Mouse (Mus musculus): ENCODE measurements around the gene Rinl.

DNA sequence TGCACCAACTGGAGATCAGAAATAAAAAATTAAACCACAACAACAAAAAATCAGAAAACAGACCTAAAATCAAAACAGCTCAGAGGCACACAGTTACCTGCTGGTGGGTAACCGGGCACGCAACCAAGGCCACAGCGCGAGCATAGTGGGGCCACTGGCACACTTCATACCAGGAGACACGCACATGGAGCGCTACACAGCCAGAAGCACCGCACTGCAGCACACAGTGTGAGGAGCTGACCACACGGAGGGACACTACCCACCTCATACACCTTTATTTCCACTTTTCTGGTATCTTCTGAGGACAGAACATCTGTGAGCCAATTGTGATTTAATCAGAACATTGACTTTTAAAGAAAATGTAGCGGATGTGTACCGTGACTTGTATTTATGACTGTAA is 28.2 kb downstream of the Rinl start:
- TF ChIP-seq CEBPB (IDR thresholded peaks at IDR 0.05; ENCODE audit: insufficient read depth, poor library complexity, severe bottlenecking) (no peak), POLR2A (IDR thresholded peaks at IDR 0.05; ENCODE audit: insufficient read length, low read depth) (peak; percentile 60), E2F4 (IDR thresholded peaks at IDR 0.05; ENCODE audit: insufficient read depth) (no peak), USF1 (IDR thresholded peaks at IDR 0.05; ENCODE audit: low read depth) (no peak), POLR2AphosphoS2 (IDR thresholded peaks at IDR 0.05; ENCODE audit: insufficient read length, low read depth) (peak; percentile 92), MAX (IDR thresholded peaks at IDR 0.05; ENCODE audit: low read depth) (no peak), SRF (IDR thresholded peaks at IDR 0.05; ENCODE audit: control insufficient read depth, insufficient read length, low read depth) (no peak)
